Mouse (Mus musculus) embryo, embryonic 9.5 days (tissue): ENCODE measurements around the gene Gm4881.
"Not testable (repeated sequence)": the region's sequence is repeated elsewhere in the genome, so short reads cannot be mapped to it uniquely, and the experiment has no call there.

Experiments used
- DNase-seq: peaks from one replicate; pipeline ENCODE4 v3.0.0-alpha.2; 2017; ENCODE audit errors: extremely low spot score

Gene Gm4881

DNA sequence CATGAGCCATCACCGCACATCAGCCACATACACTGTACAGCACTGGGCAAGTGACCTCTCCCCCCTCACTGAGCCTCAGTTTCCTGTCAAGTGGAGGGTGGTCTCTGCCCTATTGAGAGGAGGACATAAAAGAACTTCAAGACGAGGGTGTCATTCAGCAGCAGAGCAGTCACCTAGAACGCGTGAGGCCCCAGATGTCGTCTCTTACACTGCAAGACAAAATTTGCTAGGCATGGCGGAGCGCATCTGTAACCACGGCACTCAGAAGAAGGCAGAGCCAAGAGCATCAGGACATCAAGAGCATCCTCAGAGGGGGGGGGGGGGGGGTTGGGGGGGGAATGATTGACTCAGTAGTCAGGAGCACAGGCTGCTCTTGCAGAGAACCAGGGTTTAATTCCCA is 48.0 kb downstream of the Gm4881 start:
- DNase-seq = no peak

DNA sequence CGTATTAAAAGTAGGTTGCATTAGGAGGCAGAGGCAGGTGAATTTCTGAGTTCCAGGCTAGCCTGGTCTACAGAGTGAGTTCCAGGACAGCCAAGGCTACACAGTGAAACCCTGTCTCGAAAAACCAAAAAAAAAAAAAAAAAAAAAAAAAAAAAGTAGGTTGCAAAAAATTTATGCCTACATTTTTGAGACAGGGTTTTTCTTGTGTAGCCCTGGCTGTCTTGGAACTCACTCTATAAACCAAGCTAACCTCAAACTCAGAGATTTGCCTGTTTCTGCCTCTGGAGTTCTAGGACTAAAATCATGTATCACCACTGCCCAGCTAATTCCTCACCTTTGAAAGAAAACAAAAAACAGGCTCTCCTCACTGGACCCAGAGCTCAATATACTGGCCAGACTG is 48.5 kb downstream of the Gm4881 start:
- DNase-seq = not testable (repeated sequence)

DNA sequence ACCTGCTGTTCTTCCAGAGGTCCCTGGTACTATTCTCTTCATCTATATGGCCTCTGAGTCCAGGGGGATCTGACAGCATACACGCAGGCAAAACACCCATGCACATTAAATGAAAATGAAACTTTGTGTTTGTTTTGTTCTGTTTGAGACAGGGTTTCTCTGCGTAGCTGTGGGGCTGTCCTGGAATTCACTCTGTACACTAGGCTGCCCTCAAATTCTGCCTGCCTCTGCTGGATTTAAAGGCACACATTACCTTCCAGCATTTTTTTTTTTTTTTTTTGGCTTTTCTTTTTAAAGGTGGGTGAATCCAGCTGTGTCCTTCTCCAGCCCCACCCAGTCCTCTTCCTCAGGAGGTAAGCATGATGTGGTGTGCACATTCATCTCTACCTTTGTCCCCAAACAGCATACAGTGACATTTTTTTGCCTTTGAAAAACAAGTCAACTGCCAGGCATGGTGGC is 52.1 kb downstream of the Gm4881 start:
- no peak for DNase-seq

GRCm38 (mm10) chr7:24891241-24892124 is 52.8 kb downstream of the Gm4881 start:
- DNase-seq = no peak

- peak; percentile 84 for DNase-seq
These were observed 53.7 kb downstream of the Gm4881 start for GRCm38 (mm10) chr7:24890281-24891216.

- no peak for DNase-seq
These were observed 54.7 kb downstream of the Gm4881 start for GRCm38 (mm10) chr7:24889431-24890220.

DNA sequence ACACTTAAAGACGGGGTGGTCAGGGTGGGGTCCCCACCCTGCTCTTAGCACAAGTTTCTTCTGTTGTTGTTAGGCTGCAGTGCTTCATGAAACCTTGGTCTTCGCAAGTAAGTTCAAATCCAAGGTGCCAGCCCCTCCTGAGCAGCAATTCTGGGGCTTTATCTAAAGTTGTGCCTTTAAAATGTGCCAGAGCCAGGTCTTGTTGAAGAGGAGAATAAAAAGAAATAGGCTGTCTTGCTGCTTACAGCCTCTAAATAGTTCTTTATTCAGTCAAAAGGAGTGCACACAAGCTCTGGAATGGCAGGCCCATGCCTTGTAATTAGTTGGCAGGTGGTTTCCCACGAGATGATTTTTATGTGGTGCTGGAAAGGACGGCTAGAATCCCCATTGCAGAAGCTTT is 57.2 kb downstream of the Gm4881 start:
- no peak for DNase-seq

DNA sequence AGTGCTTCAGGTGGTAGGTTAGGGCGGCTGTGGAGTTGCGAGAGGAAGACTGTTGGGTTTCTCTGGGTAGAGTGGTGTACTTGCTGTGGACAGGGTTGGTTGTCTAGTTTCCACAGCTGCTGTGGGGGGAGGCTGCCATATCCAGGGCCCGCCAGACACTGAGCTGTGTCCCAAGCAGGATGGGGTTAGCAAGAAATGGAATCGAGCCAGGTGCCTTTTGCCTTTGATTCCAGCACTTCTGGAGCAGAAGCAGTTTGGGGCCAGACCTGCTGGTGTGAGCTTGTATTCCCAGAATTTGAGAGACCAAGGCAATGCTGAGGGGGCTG is 58.0 kb downstream of the Gm4881 start:
- DNase-seq = no peak

GRCm38 (mm10) chr7:24885468-24886307 is 58.6 kb downstream of the Gm4881 start:
- no peak for DNase-seq

DNA sequence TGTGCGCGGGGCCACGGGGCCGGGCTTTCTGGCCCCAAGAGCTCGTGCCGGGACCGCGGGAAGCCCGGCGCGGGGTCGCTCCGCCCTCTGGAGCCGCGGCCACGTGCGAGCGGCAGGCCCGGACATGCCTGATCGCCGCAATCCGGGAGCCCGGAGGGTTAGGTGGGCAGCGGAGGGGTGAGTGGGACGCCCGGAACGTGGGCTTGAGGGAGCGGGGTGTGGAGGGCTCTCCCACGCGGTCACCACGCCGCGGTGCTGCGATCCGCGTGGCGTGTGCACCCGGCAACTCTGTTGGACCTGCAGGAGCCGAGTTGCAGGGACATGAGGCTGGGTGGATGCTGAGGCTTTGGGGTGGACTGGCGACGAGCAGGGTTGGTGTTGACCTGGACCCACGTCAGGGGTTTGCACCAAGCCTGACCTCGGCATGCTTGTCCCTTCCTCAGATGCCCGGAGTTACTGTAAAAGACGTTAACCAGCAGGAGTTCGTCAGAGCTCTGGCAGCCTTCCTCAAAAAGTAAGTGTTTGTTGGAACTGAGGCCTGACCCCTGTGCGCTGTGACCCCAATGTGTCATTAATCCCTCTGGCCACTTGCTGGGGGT is 59.5 kb downstream of the Gm4881 start:
- DNase-seq = no peak

DNA sequence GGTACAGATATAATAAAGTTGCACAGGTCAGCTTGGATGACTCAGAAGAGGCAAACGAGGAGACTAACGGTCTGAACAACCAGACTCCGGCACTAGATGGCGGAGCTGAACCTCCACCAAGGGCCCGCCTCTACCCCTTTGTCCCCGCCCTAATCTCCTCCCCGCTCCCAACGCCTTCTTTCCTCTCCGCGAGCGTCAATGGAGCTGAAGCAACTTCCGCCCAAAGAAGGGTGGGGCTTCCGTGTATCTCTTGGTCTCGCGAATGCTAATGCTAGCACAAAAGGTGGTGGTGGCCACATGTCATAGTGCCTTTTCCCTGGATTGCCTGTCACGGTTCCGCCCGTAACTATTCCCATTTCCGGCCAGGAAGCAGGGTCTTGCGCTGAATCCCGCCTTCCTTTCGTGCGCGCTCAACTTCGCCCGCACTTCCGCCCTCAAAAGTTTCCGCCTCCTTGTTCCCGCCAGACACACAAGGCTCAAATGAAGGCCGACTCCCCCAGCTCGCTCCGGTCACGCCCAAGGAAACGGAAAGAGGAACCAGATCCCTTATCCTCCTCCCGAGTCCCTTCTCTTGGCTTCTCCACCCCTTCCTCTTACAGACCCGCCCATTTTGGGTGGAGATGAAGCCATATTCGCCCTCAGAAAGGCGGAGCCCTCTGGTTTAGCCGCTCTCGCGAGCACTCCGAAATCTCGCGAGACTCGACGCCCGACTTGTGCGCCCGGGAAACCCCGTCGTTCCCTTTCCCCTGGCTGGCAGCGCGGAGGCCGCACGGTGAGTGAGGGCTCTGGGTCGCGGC is 60.2 kb downstream of the Gm4881 start, which contains the start of gene Rps19:
Gene Rps19 (plus strand): TSS at position 476 of the 797 bp plus-strand sequence.
- peak; percentile 98 for DNase-seq

- no peak for DNase-seq
These were observed 61.7 kb downstream of the Gm4881 start for GRCm38 (mm10) chr7:24882416-24883199.

DNA sequence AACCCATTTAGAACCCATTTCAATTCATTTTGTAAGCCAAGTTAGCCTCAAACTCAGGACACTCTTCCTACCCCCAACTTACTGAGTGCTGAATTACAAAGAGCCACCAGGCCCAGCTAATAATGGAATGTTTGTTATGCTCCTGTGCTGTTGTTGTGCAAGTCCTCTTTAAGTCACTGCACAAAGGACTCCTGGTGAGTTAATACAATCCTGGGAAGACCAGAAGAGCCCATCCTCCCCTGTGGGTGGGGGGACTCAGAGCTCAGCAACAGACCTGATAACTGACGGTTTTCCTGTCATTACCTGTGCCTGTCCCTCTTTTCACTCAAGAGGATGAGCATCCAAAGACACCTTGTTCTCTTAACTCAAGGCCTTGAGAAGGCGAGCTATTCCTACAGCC is 64.7 kb downstream of the Gm4881 start:
- DNase-seq = no peak

DNA sequence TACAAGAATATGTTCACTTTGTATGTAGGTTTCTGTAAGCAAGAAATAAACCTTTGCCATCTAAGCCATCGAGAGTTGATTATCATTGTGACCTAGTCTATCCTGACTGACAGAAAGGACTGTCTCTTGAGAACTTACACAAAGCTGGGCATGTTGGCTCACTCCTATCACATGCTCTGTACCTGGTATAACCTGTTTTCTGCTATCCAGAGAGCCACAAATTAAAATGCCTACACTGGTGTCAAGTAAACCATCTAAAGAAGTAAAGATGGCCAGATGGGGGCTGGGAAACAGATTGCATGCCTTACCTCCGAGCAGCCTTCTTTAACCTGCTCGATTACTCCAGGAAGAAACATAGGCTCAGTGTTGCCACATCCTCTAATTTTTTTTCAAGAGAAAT is 66.7 kb downstream of the Gm4881 start:
- no peak for DNase-seq
